Comparison of ENCODE assay signal across 10 mouse cellular contexts in the genomic region with DNA sequence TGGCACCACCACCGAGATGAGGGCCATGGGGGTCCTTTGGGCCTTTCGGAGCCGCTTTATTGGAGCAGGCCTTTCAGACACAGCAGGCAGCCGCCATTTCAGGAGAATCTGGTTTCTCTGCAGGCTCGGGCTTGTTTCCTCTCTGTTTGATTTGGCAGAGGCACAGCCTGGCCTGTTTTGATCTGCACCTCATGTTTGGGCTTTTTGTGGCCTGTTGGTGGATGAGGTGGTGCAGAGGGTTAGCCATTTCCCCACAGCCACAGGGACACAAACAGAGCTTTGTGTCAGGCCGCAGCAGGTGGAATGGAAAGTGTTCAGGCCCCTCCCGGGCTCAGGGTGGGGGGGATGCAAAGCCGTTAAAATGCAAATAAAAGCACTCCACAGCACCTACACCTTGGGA. TPM values are rescaled to one million over a fixed set of nuclear protein-coding genes. Genes with fewer than 3 reads are reported as not detected.
A peak's percentile ranks its signal among the peaks of the same experiment; 100 is the strongest.
DNase-seq lines count a peak whose midpoint lies in the region; ATAC-seq lines count a peak whose summit lies in the region.
"Had no signal": no experiment of that assay in that cellular context is flagged by ENCODE, and none has a peak within 500 bp of the region (broad histone marks: within the 10 kb centered on the region; RNA-seq: fewer than 3 reads in every experiment).

No protein-coding gene starts in this region.

- H3K4me1 ChIP-seq in forebrain, embryonic 10.5 days: peaks cover 50% of the 10 kb centered on the region
- peaks cover 10% of the 10 kb centered on the region; the same call in 1 of the 2 replicates for H3K4me1 ChIP-seq in forebrain, embryonic 11.5 days (replicated peaks; ENCODE audit: control insufficient read depth, insufficient read depth, low read length)
- H3K4me1 ChIP-seq in midbrain, embryonic 12.5 days: peaks cover 21% of the 10 kb centered on the region

- peaks cover 45% of the 10 kb centered on the region for H3K27me3 ChIP-seq in forebrain, embryonic 10.5 days (ENCODE audit: poor library complexity, severe bottlenecking)
- no peaks in the 10 kb centered on the region; the same call in 1 of the 2 replicates for H3K27me3 ChIP-seq in forebrain, embryonic 11.5 days (ENCODE audit: control insufficient read depth, insufficient read depth, low read length)
- H3K27me3 ChIP-seq in midbrain, embryonic 12.5 days: peaks cover 28% of the 10 kb centered on the region
- H3K27me3 ChIP-seq: stomach, embryonic 15.5 days had no signal

- no peak for ATAC-seq in forebrain, embryonic 11.5 days (replicated peaks; ENCODE audit: low FRiP score)
- no peak for ATAC-seq in midbrain, embryonic 12.5 days (ENCODE audit: low FRiP score, low read depth)

- H3K9ac ChIP-seq in forebrain, embryonic 11.5 days (ENCODE audit: low read length): no peak overlapping the region
- no peak overlapping the region for H3K9ac ChIP-seq in midbrain, embryonic 12.5 days (replicated peaks)
- H3K9ac ChIP-seq: stomach, embryonic 15.5 days had no signal

- 37% methylated on average over 8 of the region's 8 CpGs for whole genome bisulfite sequencing in forebrain, embryonic 10.5 days
- WGBS in forebrain, embryonic 11.5 days: 27% methylated on average over 8 of the region's 8 CpGs
- WGBS in midbrain, embryonic 12.5 days: 30% methylated on average over 8 of the region's 8 CpGs

- H3K27ac ChIP-seq in forebrain, embryonic 10.5 days: peak overlapping the region; percentile 78
- no peak overlapping the region for H3K27ac ChIP-seq in forebrain, embryonic 11.5 days (ENCODE audit: low read depth, low read length)
- H3K27ac ChIP-seq in midbrain, embryonic 12.5 days (replicated peaks): peak overlapping the region; percentile 25
- H3K27ac ChIP-seq: stomach, embryonic 15.5 days had no signal

- no peak overlapping the region for H3K4me2 ChIP-seq in forebrain, embryonic 11.5 days (ENCODE audit: low read depth, low read length, severe bottlenecking)
- no peak overlapping the region for H3K4me2 ChIP-seq in midbrain, embryonic 12.5 days (replicated peaks)
- H3K4me2 ChIP-seq: stomach, embryonic 15.5 days had no signal

- H3K36me3 ChIP-seq in forebrain, embryonic 10.5 days (replicated peaks): no peaks in the 10 kb centered on the region
- H3K36me3 ChIP-seq in forebrain, embryonic 11.5 days (ENCODE audit: control insufficient read depth, insufficient read depth, low read length): no peaks in the 10 kb centered on the region
- H3K36me3 ChIP-seq in midbrain, embryonic 12.5 days: no peaks in the 10 kb centered on the region
- H3K36me3 ChIP-seq: stomach, embryonic 15.5 days had no signal

- no peaks in the 10 kb centered on the region for H3K9me3 ChIP-seq in forebrain, embryonic 10.5 days
- H3K9me3 ChIP-seq in forebrain, embryonic 11.5 days (ENCODE audit: control insufficient read depth, low read length): no peaks in the 10 kb centered on the region
- no peaks in the 10 kb centered on the region for H3K9me3 ChIP-seq in midbrain, embryonic 12.5 days
- H3K9me3 ChIP-seq: stomach, embryonic 15.5 days had no signal

- DNase-seq in forebrain, embryonic 10.5 days (ENCODE audit: extremely low spot score, low spot score): no peak
- no peak for DNase-seq in forebrain, embryonic 11.5 days (ENCODE audit: low spot score)
- DNase-seq in ZHBTc4 (ENCODE audit: low read depth, low spot score) (peak; percentile 54), liver (no peak)
- DNase-seq in gonadal fat pad, adult 2 months (ENCODE audit: low read depth): peak; percentile 51
- no peak for DNase-seq in right cerebral cortex, postnatal 36 days (ENCODE audit: low spot score in 2 of 2)
- DNase-seq in retina, postnatal 1 day: no peak
- DNase-seq: heart, adult 11 months had no signal

- no peak overlapping the region for H3K4me3 ChIP-seq in forebrain, embryonic 10.5 days
- no peak overlapping the region for H3K4me3 ChIP-seq in forebrain, embryonic 11.5 days (ENCODE audit: low read depth, low read length)
- no peak overlapping the region for H3K4me3 ChIP-seq in midbrain, embryonic 12.5 days
- H3K4me3 ChIP-seq: stomach, embryonic 15.5 days had no signal

RNA-seq across cellular contexts. Expression of gene Clmn, which starts 36.4 kb away (rescaled TPM):
- polyA plus RNA-seq in forebrain, embryonic 10.5 days (2016; fragmentation: Nextera tagmentation; extraction: Ambion mirVana): 1.6 and 2.1 TPM in 2 replicates
- 2.8 and 3.2 TPM in 2 replicates for polyA plus RNA-seq in forebrain, embryonic 11.5 days (2014; fragmentation: Nextera tagmentation; extraction: Ambion mirVana)
- polyA plus RNA-seq in gonadal fat pad, adult 2 months (2012; rRNA removed): 11.7 and 17.2 TPM in 2 replicates
- 2.2 and 2.5 TPM in 2 replicates for polyA plus RNA-seq in midbrain, embryonic 12.5 days (2016; fragmentation: Nextera tagmentation; extraction: Ambion mirVana)

Comparison
In these comparisons a context has a peak if more than half of its experiments do, and no peak if none do; other contexts are left out.
1. DNase-seq: peak in ZHBTc4 (single experiment) and gonadal fat pad, adult 2 months (single experiment); none in forebrain, embryonic 10.5 days (single experiment), forebrain, embryonic 11.5 days (single experiment), right cerebral cortex, postnatal 36 days (0 of 2), liver (single experiment) and retina, postnatal 1 day (single experiment).